Mouse (Mus musculus): ENCODE measurements around the gene Golm1. TPM values are rescaled to one million over a fixed set of nuclear protein-coding genes. Genes with fewer than 3 reads are reported as not detected.

The Golm1 gene
- polyA plus RNA-seq, 2 experiments, result 25.5 to 43.3 TPM

GRCm38 (mm10) chr13:59618463-59618862 is 57.1 kb downstream of the Golm1 start:
- Histone ChIP-seq H3K9me3 (ENCODE audit: control insufficient read depth, low read length) (no peaks in the 10 kb centered on the region), H3K4me2 (ENCODE audit: low read depth) (no peak overlapping the region), H3K27me3 (ENCODE audit: control insufficient read depth, insufficient read depth, low read length) (no peaks in the 10 kb centered on the region), H3K4me3 (ENCODE audit: insufficient read depth in 1 of 2, low read depth in 2 of 2, low read length in 2 of 2) (no peak overlapping the region), H3K36me3 (replicated peaks; ENCODE audit: control insufficient read depth, insufficient read depth, low read depth) (no peaks in the 10 kb centered on the region), H3K4me1 (replicated peaks; ENCODE audit: control insufficient read depth in 2 of 2, insufficient read depth in 2 of 2, low read length in 1 of 2) (peaks cover 0 to 4% of the 10 kb centered on the region in 2 experiments; a peak in 1 of 4 replicates), H3K27ac (no peak overlapping the region), H3K9ac (replicated peaks) (no peak overlapping the region)
- ATAC-seq (ENCODE audit: insufficient read depth) (peak; percentile 26; the same call in 1 of the 2 replicates), DNase-seq (ENCODE audit: low read depth in 3 of 3, low spot score in 3 of 3) (no peak)
- TF ChIP-seq CTCF (IDR thresholded peaks at IDR 0.05; ENCODE audit: low read depth) (no peak), EP300 (IDR thresholded peaks at IDR 0.05; ENCODE audit: low read depth) (no peak)
- 59% methylated on average over 6 of the region's 6 CpGs for WGBS (ENCODE audit: insufficient replicate concordance)

- no peak overlapping the region for H3K9ac ChIP-seq (replicated peaks)
- ATAC-seq (ENCODE audit: insufficient read depth), result no peak
- no peak for TF ChIP-seq EP300 (IDR thresholded peaks at IDR 0.05; ENCODE audit: low read depth)
- TF ChIP-seq CTCF (IDR thresholded peaks at IDR 0.05; ENCODE audit: low read depth), result no peak
Observed at GRCm38 (mm10) chr13:59615554-59615953, 60.1 kb downstream of the Golm1 start.

GRCm38 (mm10) chr13:59615152-59615551 is 60.5 kb downstream of the Golm1 start:
- 76% methylated on average over 4 of the region's 4 CpGs for WGBS (ENCODE audit: insufficient replicate concordance)

More at GRCm38 (mm10) chr13:59615554-59615953, 60.1 kb downstream of the Golm1 start:
- 70% methylated on average over 4 of the region's 4 CpGs for WGBS (ENCODE audit: insufficient replicate concordance)
- Histone ChIP-seq H3K27me3 (ENCODE audit: control insufficient read depth, insufficient read depth, low read length) (no peaks in the 10 kb centered on the region), H3K36me3 (replicated peaks; ENCODE audit: control insufficient read depth, insufficient read depth, low read depth) (no peaks in the 10 kb centered on the region), H3K4me3 (ENCODE audit: insufficient read depth in 1 of 2, low read depth in 2 of 2, low read length in 2 of 2) (no peak overlapping the region), H3K4me1 (replicated peaks; ENCODE audit: control insufficient read depth in 2 of 2, insufficient read depth in 2 of 2, low read length in 1 of 2) (peaks cover 0 to 4% of the 10 kb centered on the region in 2 experiments; a peak in 2 of 4 replicates), H3K27ac (no peak overlapping the region), H3K9me3 (ENCODE audit: control insufficient read depth, low read length) (no peaks in the 10 kb centered on the region), H3K4me2 (ENCODE audit: low read depth) (no peak overlapping the region)
- peak in 1 of 3 experiments; percentile 12 for DNase-seq (ENCODE audit: low read depth in 3 of 3, low spot score in 3 of 3)

GRCm38 (mm10) chr13:59613868-59614267 is 61.7 kb downstream of the Golm1 start:
- Histone ChIP-seq H3K9ac (replicated peaks) (no peak overlapping the region), H3K36me3 (replicated peaks; ENCODE audit: control insufficient read depth, insufficient read depth, low read depth) (peaks cover 8% of the 10 kb centered on the region), H3K27ac (no peak overlapping the region), H3K4me1 (replicated peaks; ENCODE audit: control insufficient read depth in 2 of 2, insufficient read depth in 2 of 2, low read length in 1 of 2) (no peaks in the 10 kb centered on the region; a peak in 1 of 4 replicates), H3K4me2 (ENCODE audit: low read depth) (no peak overlapping the region), H3K27me3 (ENCODE audit: control insufficient read depth, insufficient read depth, low read length) (no peaks in the 10 kb centered on the region), H3K4me3 (ENCODE audit: insufficient read depth in 1 of 2, low read depth in 2 of 2, low read length in 2 of 2) (no peak overlapping the region), H3K9me3 (ENCODE audit: control insufficient read depth, low read length) (no peaks in the 10 kb centered on the region)
- ATAC-seq (ENCODE audit: insufficient read depth) (no peak), DNase-seq (ENCODE audit: low read depth in 3 of 3, low spot score in 3 of 3) (no peak)
- TF ChIP-seq CTCF (IDR thresholded peaks at IDR 0.05; ENCODE audit: low read depth) (no peak), EP300 (IDR thresholded peaks at IDR 0.05; ENCODE audit: low read depth) (no peak)
- 42% methylated on average over 4 of the region's 4 CpGs for WGBS (ENCODE audit: insufficient replicate concordance)

More at GRCm38 (mm10) chr13:59615152-59615551, 60.5 kb downstream of the Golm1 start:
- peaks cover 0 to under 1% of the 10 kb centered on the region in 2 experiments; a peak in 2 of 4 replicates for H3K4me1 ChIP-seq (replicated peaks; ENCODE audit: control insufficient read depth in 2 of 2, insufficient read depth in 2 of 2, low read length in 1 of 2)
- no peaks in the 10 kb centered on the region for H3K27me3 ChIP-seq (ENCODE audit: control insufficient read depth, insufficient read depth, low read length)
- H3K4me3 ChIP-seq (ENCODE audit: insufficient read depth in 1 of 2, low read depth in 2 of 2, low read length in 2 of 2), result no peak overlapping the region
- TF ChIP-seq EP300 (IDR thresholded peaks at IDR 0.05; ENCODE audit: low read depth) (no peak), CTCF (IDR thresholded peaks at IDR 0.05; ENCODE audit: low read depth) (no peak)
- no peak overlapping the region for H3K27ac ChIP-seq
- DNase-seq (ENCODE audit: low read depth in 3 of 3, low spot score in 3 of 3) (no peak), ATAC-seq (ENCODE audit: insufficient read depth) (no peak)
- no peak overlapping the region for H3K4me2 ChIP-seq (ENCODE audit: low read depth)
- H3K9ac ChIP-seq (replicated peaks), result no peak overlapping the region
- H3K9me3 ChIP-seq (ENCODE audit: control insufficient read depth, low read length), result no peaks in the 10 kb centered on the region
- H3K36me3 ChIP-seq (replicated peaks; ENCODE audit: control insufficient read depth, insufficient read depth, low read depth), result no peaks in the 10 kb centered on the region

GRCm38 (mm10) chr13:59610437-59610836 is 65.2 kb downstream of the Golm1 start:
- DNase-seq (ENCODE audit: low read depth in 3 of 3, low spot score in 3 of 3) (no peak), ATAC-seq (ENCODE audit: insufficient read depth) (no peak)
- Histone ChIP-seq H3K27ac (no peak overlapping the region), H3K4me2 (ENCODE audit: low read depth) (no peak overlapping the region), H3K9me3 (ENCODE audit: control insufficient read depth, low read length) (no peaks in the 10 kb centered on the region), H3K4me1 (replicated peaks; ENCODE audit: control insufficient read depth in 2 of 2, insufficient read depth in 2 of 2, low read length in 1 of 2) (peaks cover 0 to 2% of the 10 kb centered on the region in 2 experiments; a peak in 1 of 4 replicates), H3K36me3 (replicated peaks; ENCODE audit: control insufficient read depth, insufficient read depth, low read depth) (peaks cover 8% of the 10 kb centered on the region), H3K27me3 (ENCODE audit: control insufficient read depth, insufficient read depth, low read length) (no peaks in the 10 kb centered on the region), H3K9ac (replicated peaks) (no peak overlapping the region), H3K4me3 (ENCODE audit: insufficient read depth in 1 of 2, low read depth in 2 of 2, low read length in 2 of 2) (no peak overlapping the region)
- 85% methylated on average over 2 of the region's 2 CpGs for WGBS (ENCODE audit: insufficient replicate concordance)
- TF ChIP-seq CTCF (IDR thresholded peaks at IDR 0.05; ENCODE audit: low read depth), result no peak
- no peak for TF ChIP-seq EP300 (IDR thresholded peaks at IDR 0.05; ENCODE audit: low read depth)

Data from liver, embryonic 14.5 days (tissue).